Mouse (Mus musculus) kidney, embryonic 14.5 days (tissue): Measurements from ENCODE around the gene Ush2a. TPM values are rescaled to one million over a fixed set of nuclear protein-coding genes. Genes with fewer than 3 reads are reported as not detected.

Experiments
- ATAC-seq: fragments of 200-750 bp; cut with Nextera tagmentation; 2 replicates; pipeline ENCODE4 v1.8.0; 2017; ENCODE audit warnings: moderate number of reproducible peaks, mild to moderate bottlenecking, moderate TSS enrichment, moderate library complexity; ENCODE audit not compliant: low FRiP score, low TSS enrichment
- H3K27ac ChIP-seq: fragments of 300-500 bp; sonication (generic); 2 replicates; pipeline ENCODE4 v1.5.1; 2014; ENCODE audit warnings: low read depth, mild to moderate bottlenecking, low read length, moderate library complexity, mixed read lengths
- H3K27me3 ChIP-seq: fragments of 300-500 bp; sonication (generic); 2 replicates; pipeline ENCODE4 v1.6.1; 2014; ENCODE audit warnings: mild to moderate bottlenecking, low read length; ENCODE audit not compliant: control insufficient read depth, insufficient read depth
- H3K36me3 ChIP-seq: fragments of 300-500 bp; sonication (generic); 2 replicates; pipeline ENCODE4 v1.6.1; 2014; ENCODE audit warnings: low read length, mixed read lengths; ENCODE audit not compliant: control insufficient read depth, insufficient read depth
- H3K4me1 ChIP-seq: fragments of 300-500 bp; sonication (generic); 2 replicates; pipeline ENCODE4 v1.6.1; 2014; ENCODE audit warnings: low read length, mixed read lengths; ENCODE audit not compliant: control insufficient read depth, insufficient read depth
- H3K4me2 ChIP-seq: fragments of 300-500 bp; sonication (generic); replicated peaks from 2 replicates; pipeline ENCODE4 v1.6.1; 2014; ENCODE audit warnings: low read depth, mild to moderate bottlenecking, low read length
- H3K4me3 ChIP-seq: fragments of 300-500 bp; sonication (generic); 2 replicates; pipeline ENCODE4 v1.5.1; 2014; ENCODE audit warnings: mild to moderate bottlenecking, low read length
- H3K9ac ChIP-seq: fragments of 300-500 bp; sonication (generic); 2 replicates; pipeline ENCODE4 v1.6.1; 2014; ENCODE audit warnings: low read depth, mild to moderate bottlenecking, low read length, moderate library complexity
- H3K9me3 ChIP-seq: fragments of 300-500 bp; sonication (generic); 2 replicates; pipeline ENCODE4 v1.6.1; 2016; ENCODE audit warnings: low read length; ENCODE audit not compliant: control insufficient read depth
- WGBS: fragments of 180-500 bp; shearing (Covaris S2); extraction: QIAGEN DNeasy Blood & Tissue Kit; methylation state at CpG from one replicate; pipeline ENCODE4 v1.1.7; 2014; 5-methylcytosine and 5-hydroxymethylcytosine counted together
- polyA plus RNA-seq: library from polyadenylated mRNA; unstranded; fragments of >200 nt; fragmentation: Nextera tagmentation; extraction: Ambion mirVana; gene quantifications from 2 replicates; pipeline ENCODE4 v1.2.1, GENCODE M21; 2014

Ush2a gene
- polyA plus RNA-seq, 1 experiment from 2014 or later = 0.23 TPM

DNA sequence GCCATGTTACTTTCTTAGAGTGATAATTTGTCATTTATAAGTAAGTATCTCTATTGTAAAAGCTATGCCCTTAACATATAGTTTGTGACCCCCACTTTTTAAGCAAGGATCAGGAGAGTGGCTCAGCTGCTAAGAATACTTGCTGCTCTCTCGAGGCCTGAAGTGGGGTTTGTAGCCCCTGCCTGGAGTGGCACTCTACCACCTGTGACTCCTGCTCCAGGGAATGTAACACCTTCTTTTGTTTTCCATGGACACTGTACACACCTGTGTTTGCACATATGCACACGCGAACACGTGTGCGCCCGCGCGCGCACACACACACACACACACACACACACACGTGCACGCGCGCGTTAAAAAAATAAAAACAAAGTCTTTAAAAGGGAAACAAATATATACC is 424.5 kb downstream of the Ush2a start:
- no peak for ATAC-seq

GRCm38 (mm10) chr1:188696295-188696694 is 434.5 kb downstream of the Ush2a start:
- Histone ChIP-seq H3K9me3 (no peaks in the 10 kb centered on the region), H3K4me3 (no peak overlapping the region), H3K36me3 (no peaks in the 10 kb centered on the region), H3K27me3 (no peaks in the 10 kb centered on the region), H3K4me2 (no peak overlapping the region), H3K9ac (no peak overlapping the region), H3K4me1 (no peaks in the 10 kb centered on the region), H3K27ac (no peak overlapping the region)
- no peak for ATAC-seq
- 95% methylated on average over 2 of the region's 2 CpGs for WGBS

More for the DNA sequence above, 424.5 kb downstream of the Ush2a start:
- Histone ChIP-seq H3K4me1 (no peaks in the 10 kb centered on the region), H3K4me2 (no peak overlapping the region), H3K36me3 (no peaks in the 10 kb centered on the region), H3K9ac (no peak overlapping the region), H3K4me3 (no peak overlapping the region), H3K9me3 (no peaks in the 10 kb centered on the region), H3K27ac (no peak overlapping the region), H3K27me3 (no peaks in the 10 kb centered on the region)
- 96% methylated on average over 14 of the region's 14 CpGs for WGBS

DNA sequence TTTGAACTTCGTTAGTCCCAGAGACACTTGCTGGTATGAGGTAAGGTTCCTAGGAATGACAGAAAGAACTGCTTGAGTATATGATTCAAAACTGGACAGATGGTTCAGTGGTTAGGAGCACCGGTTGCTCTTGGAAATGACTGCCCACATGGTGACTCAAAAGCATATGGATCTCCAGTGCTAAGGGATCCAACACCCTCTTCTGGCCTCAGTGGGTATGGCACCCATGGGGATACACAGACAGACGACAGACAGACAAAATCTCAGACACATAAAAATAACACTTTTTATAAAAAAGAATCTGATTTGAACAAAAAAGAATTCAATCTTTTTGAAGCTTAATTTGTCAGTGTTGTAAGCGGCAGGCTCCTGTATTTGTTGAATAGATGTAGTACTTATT is 446.4 kb downstream of the Ush2a start:
- WGBS = 89% methylated on average over 4 of the region's 4 CpGs
- Histone ChIP-seq H3K9ac (no peak overlapping the region), H3K27me3 (no peaks in the 10 kb centered on the region), H3K36me3 (no peaks in the 10 kb centered on the region), H3K27ac (no peak overlapping the region), H3K9me3 (no peaks in the 10 kb centered on the region), H3K4me3 (no peak overlapping the region), H3K4me2 (no peak overlapping the region), H3K4me1 (no peaks in the 10 kb centered on the region)
- no peak for ATAC-seq

GRCm38 (mm10) chr1:188708694-188709093 is 446.9 kb downstream of the Ush2a start:
- ATAC-seq = no peak
- H3K4me2 ChIP-seq = no peak overlapping the region

DNA sequence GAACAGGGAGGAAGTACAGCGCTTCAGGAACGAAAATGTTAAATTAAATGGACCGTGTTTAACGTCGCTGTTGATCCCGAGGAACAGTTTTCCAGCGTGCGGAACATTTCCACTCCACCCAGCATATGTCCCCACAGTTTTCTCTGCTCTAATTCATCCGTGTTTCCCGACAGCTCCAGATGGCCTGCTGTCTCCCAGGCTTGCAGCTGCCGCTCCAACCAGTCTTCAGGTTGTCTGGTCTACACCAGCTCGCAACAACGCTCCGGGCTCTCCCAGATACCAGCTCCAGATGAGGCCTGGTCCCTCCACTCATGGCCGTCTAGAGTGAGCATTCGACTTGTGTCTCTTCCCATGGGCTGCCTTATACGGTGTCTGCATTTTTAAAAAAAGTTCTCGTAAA is 452.3 kb downstream of the Ush2a start:
- Histone ChIP-seq H3K4me2 (no peak overlapping the region), H3K9me3 (no peaks in the 10 kb centered on the region), H3K4me1 (no peaks in the 10 kb centered on the region), H3K27me3 (no peaks in the 10 kb centered on the region), H3K27ac (no peak overlapping the region), H3K9ac (no peak overlapping the region), H3K4me3 (no peak overlapping the region), H3K36me3 (no peaks in the 10 kb centered on the region)
- no peak for ATAC-seq
- 82% methylated on average over 18 of the region's 18 CpGs for WGBS

More at GRCm38 (mm10) chr1:188708694-188709093, 446.9 kb downstream of the Ush2a start:
- H3K4me1 ChIP-seq = no peaks in the 10 kb centered on the region
- no peaks in the 10 kb centered on the region for H3K27me3 ChIP-seq
- no peaks in the 10 kb centered on the region for H3K36me3 ChIP-seq
- no peaks in the 10 kb centered on the region for H3K9me3 ChIP-seq
- no peak overlapping the region for H3K4me3 ChIP-seq
- H3K27ac ChIP-seq = no peak overlapping the region
- no peak overlapping the region for H3K9ac ChIP-seq
- WGBS = 93% methylated on average over 10 of the region's 10 CpGs

GRCm38 (mm10) chr1:188714941-188715340 is 453.1 kb downstream of the Ush2a start:
- H3K9me3 ChIP-seq = no peaks in the 10 kb centered on the region
- H3K27ac ChIP-seq = no peak overlapping the region
- no peaks in the 10 kb centered on the region for H3K27me3 ChIP-seq
- WGBS = 87% methylated on average over 7 of the region's 7 CpGs
- ATAC-seq = no peak
- no peaks in the 10 kb centered on the region for H3K4me1 ChIP-seq
- H3K36me3 ChIP-seq = no peaks in the 10 kb centered on the region
- no peak overlapping the region for H3K4me2 ChIP-seq
- no peak overlapping the region for H3K9ac ChIP-seq
- H3K4me3 ChIP-seq = no peak overlapping the region

DNA sequence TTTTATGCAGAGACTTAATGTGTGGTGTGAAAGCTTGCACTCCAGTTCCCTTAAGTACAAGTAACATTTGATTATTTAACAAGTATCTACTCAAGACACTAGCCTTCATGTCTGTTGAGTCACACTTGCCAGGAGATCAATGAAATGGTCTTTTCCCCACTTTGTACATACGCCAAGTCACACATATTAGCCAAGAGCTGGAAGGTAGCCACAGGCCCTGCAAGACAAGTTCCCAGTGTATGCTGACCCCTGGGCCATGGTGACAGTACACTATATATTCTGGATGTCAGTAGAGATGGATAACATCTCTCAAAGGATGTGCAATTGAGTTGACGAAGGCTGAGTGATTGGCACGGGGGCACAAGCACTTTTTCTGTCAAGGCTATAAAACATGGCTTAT is 455.1 kb downstream of the Ush2a start:
- Histone ChIP-seq H3K27me3 (no peaks in the 10 kb centered on the region), H3K4me3 (no peak overlapping the region), H3K36me3 (no peaks in the 10 kb centered on the region), H3K4me1 (no peaks in the 10 kb centered on the region), H3K9ac (no peak overlapping the region), H3K4me2 (no peak overlapping the region), H3K27ac (no peak overlapping the region), H3K9me3 (no peaks in the 10 kb centered on the region)
- no peak for ATAC-seq
- WGBS = 67% methylated on average over 3 of the region's 3 CpGs

GRCm38 (mm10) chr1:188725122-188725995 is 463.5 kb downstream of the Ush2a start:
- Histone ChIP-seq H3K4me2 (no peak overlapping the region), H3K27ac (no peak overlapping the region), H3K9ac (no peak overlapping the region), H3K4me1 (no peaks in the 10 kb centered on the region), H3K4me3 (no peak overlapping the region), H3K27me3 (no peaks in the 10 kb centered on the region), H3K9me3 (no peaks in the 10 kb centered on the region), H3K36me3 (no peaks in the 10 kb centered on the region)
- no peak for ATAC-seq
- 66% methylated on average over 17 of the region's 17 CpGs for WGBS

- WGBS = 82% methylated on average over 6 of the region's 6 CpGs
- Histone ChIP-seq H3K36me3 (no peaks in the 10 kb centered on the region), H3K27me3 (no peaks in the 10 kb centered on the region), H3K4me3 (no peak overlapping the region), H3K4me1 (no peaks in the 10 kb centered on the region), H3K9ac (no peak overlapping the region), H3K27ac (no peak overlapping the region), H3K9me3 (no peaks in the 10 kb centered on the region), H3K4me2 (no peak overlapping the region)
- ATAC-seq = no peak
Measured at GRCm38 (mm10) chr1:188726937-188727336, 465.1 kb downstream of the Ush2a start.
